Mouse (Mus musculus) hindbrain, embryonic 16.5 days (tissue): ENCODE measurements at regions not wholly inside any gene's neighbourhood (a gene's known extent, or its start where the extent isn't known, plus 50 kb on each side); places are given as distances from the start of the nearest gene placed in this dataset.

Source experiments
- ATAC-seq: fragments of 200-750 bp; cut with Nextera tagmentation; 2 replicates; pipeline ENCODE4 v1.8.0; 2017; ENCODE audit warnings: moderate TSS enrichment, moderate library complexity
- H3K27ac ChIP-seq: fragments of 300-500 bp; sonication (generic); 2 replicates; pipeline ENCODE4 v1.5.1; 2014; ENCODE audit warnings: low read depth, mild to moderate bottlenecking, control low read depth, low read length, moderate library complexity
- H3K27me3 ChIP-seq: fragments of 300-500 bp; sonication (generic); replicated peaks from 2 replicates; pipeline ENCODE4 v1.6.1; 2014; ENCODE audit warnings: low read length; ENCODE audit not compliant: control insufficient read depth, insufficient read depth
- H3K36me3 ChIP-seq: fragments of 300-500 bp; sonication (generic); 2 replicates; pipeline ENCODE4 v1.6.1; 2014; ENCODE audit warnings: mild to moderate bottlenecking, low read length, moderate library complexity, mixed read lengths; ENCODE audit not compliant: control insufficient read depth, insufficient read depth
- H3K4me1 ChIP-seq: fragments of 300-500 bp; sonication (generic); 2 replicates; pipeline ENCODE4 v1.6.1; 2014; ENCODE audit warnings: low read depth, low read length; ENCODE audit not compliant: control insufficient read depth, insufficient read depth
- H3K4me2 ChIP-seq: fragments of 300-500 bp; sonication (generic); 2 replicates; pipeline ENCODE4 v1.6.1; 2014; ENCODE audit warnings: mild to moderate bottlenecking, low read length, control low read depth, moderate library complexity
- H3K4me3 ChIP-seq: fragments of 300-500 bp; sonication (generic); 2 replicates; pipeline ENCODE4 v1.5.1; 2014; ENCODE audit warnings: mild to moderate bottlenecking, low read length, control low read depth, moderate library complexity
- H3K9ac ChIP-seq: fragments of 300-500 bp; sonication (generic); 2 replicates; pipeline ENCODE4 v1.6.1; 2014; ENCODE audit warnings: low read depth, mild to moderate bottlenecking, control low read depth, low read length, moderate library complexity
- H3K9me3 ChIP-seq: fragments of 300-500 bp; sonication (generic); 2 replicates; pipeline ENCODE4 v1.6.1; 2014; ENCODE audit warnings: mild to moderate bottlenecking, low read length, moderate library complexity; ENCODE audit not compliant: control insufficient read depth
- WGBS: fragments of 180-500 bp; shearing (Covaris S2); extraction: QIAGEN DNeasy Blood & Tissue Kit; methylation state at CpG from one replicate; pipeline ENCODE4 v1.1.7; 2014; 5-methylcytosine and 5-hydroxymethylcytosine counted together

- H3K4me2 ChIP-seq: no peak overlapping the region
- no peaks in the 10 kb centered on the region for H3K36me3 ChIP-seq
- no peaks in the 10 kb centered on the region for H3K9me3 ChIP-seq
- H3K9ac ChIP-seq: no peak overlapping the region
- no peak overlapping the region for H3K27ac ChIP-seq
- no peak for ATAC-seq
- H3K4me1 ChIP-seq: no peaks in the 10 kb centered on the region
- WGBS: 65% methylated on average over 5 of the region's 5 CpGs
- H3K4me3 ChIP-seq: no peak overlapping the region
- H3K27me3 ChIP-seq: no peaks in the 10 kb centered on the region
These were observed 741.1 kb downstream of the Gm826 start for GRCm38 (mm10) chr2:159592841-159593240.

- H3K9me3 ChIP-seq: no peaks in the 10 kb centered on the region
- H3K27me3 ChIP-seq: no peaks in the 10 kb centered on the region
- H3K4me2 ChIP-seq: no peak overlapping the region
- H3K36me3 ChIP-seq: no peaks in the 10 kb centered on the region
- H3K27ac ChIP-seq: no peak overlapping the region
- ATAC-seq: no peak
- WGBS: 71% methylated on average over 6 of the region's 6 CpGs
- no peak overlapping the region for H3K9ac ChIP-seq
- no peaks in the 10 kb centered on the region for H3K4me1 ChIP-seq
- H3K4me3 ChIP-seq: no peak overlapping the region
These were observed 737.7 kb downstream of the Gm826 start for GRCm38 (mm10) chr2:159596285-159596684.

GRCm38 (mm10) chr2:159598080-159598479, 735.9 kb downstream of the Gm826 start:
- 67% methylated on average over 3 of the region's 3 CpGs for WGBS

GRCm38 (mm10) chr2:159607191-159607590, 726.8 kb downstream of the Gm826 start:
- H3K9me3 ChIP-seq: no peaks in the 10 kb centered on the region
- H3K36me3 ChIP-seq: no peaks in the 10 kb centered on the region
- ATAC-seq: no peak
- no peak overlapping the region for H3K27ac ChIP-seq
- no peaks in the 10 kb centered on the region for H3K4me1 ChIP-seq
- WGBS: 40% methylated on average over 3 of the region's 3 CpGs
- H3K4me2 ChIP-seq: no peak overlapping the region
- no peaks in the 10 kb centered on the region for H3K27me3 ChIP-seq
- no peak overlapping the region for H3K4me3 ChIP-seq
- H3K9ac ChIP-seq: no peak overlapping the region

More at GRCm38 (mm10) chr2:159598080-159598479, 735.9 kb downstream of the Gm826 start:
- Histone ChIP-seq H3K4me3 (no peak overlapping the region), H3K9me3 (no peaks in the 10 kb centered on the region), H3K27ac (no peak overlapping the region), H3K4me2 (no peak overlapping the region), H3K36me3 (no peaks in the 10 kb centered on the region), H3K9ac (no peak overlapping the region), H3K27me3 (no peaks in the 10 kb centered on the region), H3K4me1 (no peaks in the 10 kb centered on the region)
- no peak for ATAC-seq

- H3K9me3 ChIP-seq: no peaks in the 10 kb centered on the region
- ATAC-seq: no peak
- no peaks in the 10 kb centered on the region for H3K27me3 ChIP-seq
- no peak overlapping the region for H3K4me2 ChIP-seq
- 86% methylated on average over 4 of the region's 4 CpGs for WGBS
- H3K4me3 ChIP-seq: no peak overlapping the region
- H3K4me1 ChIP-seq: no peaks in the 10 kb centered on the region
- H3K9ac ChIP-seq: no peak overlapping the region
- H3K27ac ChIP-seq: no peak overlapping the region
- H3K36me3 ChIP-seq: no peaks in the 10 kb centered on the region
These were observed 723.5 kb downstream of the Gm826 start for GRCm38 (mm10) chr2:159610451-159610850.

DNA sequence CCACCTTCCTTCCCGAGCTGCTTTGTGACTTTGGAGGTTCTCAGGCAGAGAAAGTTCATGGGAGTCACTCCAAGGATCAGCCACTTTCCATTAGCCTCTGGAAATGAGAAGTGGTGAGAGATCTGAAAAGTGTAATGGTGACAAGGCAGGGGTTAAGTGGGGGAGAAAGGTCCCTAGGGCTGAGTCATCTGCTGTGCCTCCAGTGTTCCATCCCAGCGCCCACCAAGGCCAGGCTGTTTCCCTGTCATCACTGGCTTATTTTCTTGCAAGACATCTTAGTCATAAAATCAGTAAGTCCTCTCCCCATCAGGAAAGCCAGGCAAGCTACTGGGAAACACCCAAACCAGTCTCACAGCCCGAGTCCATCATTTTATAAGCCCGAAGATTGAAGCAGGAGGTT, 717.3 kb downstream of the Gm826 start:
- Histone ChIP-seq H3K36me3 (no peaks in the 10 kb centered on the region), H3K4me3 (no peak overlapping the region), H3K9me3 (no peaks in the 10 kb centered on the region), H3K9ac (no peak overlapping the region), H3K4me1 (no peaks in the 10 kb centered on the region), H3K27ac (no peak overlapping the region), H3K27me3 (no peaks in the 10 kb centered on the region), H3K4me2 (no peak overlapping the region)
- 68% methylated on average over 4 of the region's 4 CpGs for WGBS
- no peak for ATAC-seq

DNA sequence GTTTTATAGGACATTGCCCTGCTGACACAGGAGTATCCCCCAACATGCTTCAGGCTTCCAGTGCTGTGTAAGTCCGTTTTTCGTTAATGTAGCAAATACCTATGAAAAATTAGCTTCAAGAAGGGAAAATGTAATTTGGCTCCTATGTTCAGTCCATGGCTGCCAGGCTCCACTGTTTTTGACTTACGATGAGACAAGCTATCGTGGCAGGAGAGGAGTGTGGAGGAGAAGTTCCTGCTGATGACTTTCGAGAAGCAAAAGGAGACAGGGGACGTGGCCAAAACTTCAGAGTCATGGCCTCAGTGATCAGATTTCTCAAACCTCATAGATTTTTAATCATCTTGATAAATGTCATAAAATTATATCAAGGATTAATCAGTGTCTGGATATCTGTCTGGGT, 712.7 kb downstream of the Gm826 start:
- ATAC-seq: no peak
- Histone ChIP-seq H3K4me2 (no peak overlapping the region), H3K27ac (no peak overlapping the region), H3K36me3 (no peaks in the 10 kb centered on the region), H3K4me3 (no peak overlapping the region), H3K9ac (no peak overlapping the region), H3K27me3 (no peaks in the 10 kb centered on the region), H3K4me1 (no peaks in the 10 kb centered on the region), H3K9me3 (no peaks in the 10 kb centered on the region)
- WGBS: 86% methylated on average over 6 of the region's 6 CpGs

- Histone ChIP-seq H3K4me1 (no peaks in the 10 kb centered on the region), H3K36me3 (no peaks in the 10 kb centered on the region), H3K27ac (no peak overlapping the region), H3K9me3 (no peaks in the 10 kb centered on the region), H3K9ac (no peak overlapping the region), H3K4me3 (no peak overlapping the region), H3K27me3 (no peaks in the 10 kb centered on the region), H3K4me2 (no peak overlapping the region)
- no peak for ATAC-seq
- 43% methylated on average over 5 of the region's 5 CpGs for WGBS
These were observed 711.8 kb downstream of the Gm826 start for GRCm38 (mm10) chr2:159622141-159622669.

DNA sequence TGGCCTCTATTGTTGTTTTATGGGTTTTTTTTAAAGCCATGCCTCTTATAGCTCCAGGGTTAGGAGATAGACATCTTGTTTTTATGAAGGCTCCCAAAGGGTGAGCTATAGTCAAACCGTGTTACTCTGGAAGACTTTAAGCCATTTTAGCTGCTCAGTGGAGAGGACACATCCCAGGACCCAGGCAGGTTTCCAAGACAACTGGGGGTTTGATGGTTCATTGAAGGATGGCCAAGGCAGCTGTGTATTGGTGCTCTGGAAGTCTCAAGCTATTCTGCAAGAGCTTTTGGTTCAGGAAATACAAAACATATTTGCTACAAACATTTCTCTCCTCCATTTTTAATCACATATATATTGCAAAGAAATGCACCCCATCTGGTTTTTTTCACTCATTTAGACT, 708.7 kb downstream of the Gm826 start:
- ATAC-seq: no peak
- 57% methylated on average over 1 of the region's 1 CpGs for WGBS
- no peak overlapping the region for H3K27ac ChIP-seq
- no peak overlapping the region for H3K9ac ChIP-seq
- no peaks in the 10 kb centered on the region for H3K4me1 ChIP-seq
- no peaks in the 10 kb centered on the region for H3K9me3 ChIP-seq
- H3K4me2 ChIP-seq: no peak overlapping the region
- H3K36me3 ChIP-seq: no peaks in the 10 kb centered on the region
- no peaks in the 10 kb centered on the region for H3K27me3 ChIP-seq
- H3K4me3 ChIP-seq: no peak overlapping the region

DNA sequence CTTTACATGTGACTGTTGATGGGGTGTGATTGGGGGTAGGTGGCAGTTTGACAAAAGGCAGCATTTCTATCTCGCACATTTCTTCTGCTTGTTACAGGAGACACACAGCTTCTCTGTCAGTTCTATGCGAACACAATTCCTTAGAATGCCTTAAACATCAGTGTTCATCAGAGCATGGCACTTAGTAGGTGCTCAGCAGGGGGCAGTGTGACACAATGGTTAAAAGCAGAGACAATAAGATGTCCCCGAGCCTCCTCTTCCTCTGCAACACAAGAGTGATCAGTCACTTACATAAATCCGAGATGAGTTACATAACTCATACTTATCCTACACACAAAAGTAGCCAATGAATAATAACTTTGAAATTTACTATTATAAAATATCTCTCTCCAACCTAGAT, 688.1 kb downstream of the Gm826 start:
- H3K27ac ChIP-seq: no peak overlapping the region
- H3K36me3 ChIP-seq: no peaks in the 10 kb centered on the region
- no peak overlapping the region for H3K4me3 ChIP-seq
- H3K4me1 ChIP-seq: no peaks in the 10 kb centered on the region
- ATAC-seq: no peak
- H3K27me3 ChIP-seq: no peaks in the 10 kb centered on the region
- H3K9me3 ChIP-seq: no peaks in the 10 kb centered on the region
- 50% methylated on average over 4 of the region's 4 CpGs for WGBS
- H3K4me2 ChIP-seq: no peak overlapping the region
- H3K9ac ChIP-seq: no peak overlapping the region
